Mouse (Mus musculus): ENCODE data around the gene Cldn14. TPM values are rescaled to one million over a fixed set of nuclear protein-coding genes. Genes with fewer than 3 reads are reported as not detected.
"Not testable (repeated sequence)": the region's sequence is repeated elsewhere in the genome, so short reads cannot be mapped to it uniquely, and the experiment has no call there.

The Cldn14 gene
- total RNA-seq (2021): not detected

DNA sequence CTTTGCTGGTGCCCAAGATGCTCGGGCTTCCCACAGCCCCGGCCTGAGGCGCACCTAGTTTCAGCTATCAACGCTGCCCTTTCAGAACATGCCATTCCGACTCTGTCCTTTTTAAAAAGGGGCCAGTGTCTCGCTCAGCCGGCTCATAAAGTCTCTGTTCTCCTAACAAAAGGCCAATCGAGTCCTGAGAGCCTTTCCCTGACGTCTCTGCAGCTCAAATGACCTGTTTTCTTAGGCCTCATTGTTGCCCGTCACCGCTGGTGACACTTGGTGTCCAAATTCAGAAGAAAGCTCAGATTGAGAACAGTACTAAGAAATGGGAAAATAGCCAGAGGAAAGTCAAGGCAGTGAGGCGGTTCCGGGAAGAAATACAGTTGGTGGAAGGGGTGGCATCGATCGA lies at the start of gene Cldn14:
TSS of gene Cldn14 (minus strand) at position 101 of the 400 bp plus-strand sequence.
- DNase-seq: no peak
- intact Hi-C loops (cut with DNase I): no loop called here

- DNase-seq: no peak
- intact Hi-C loops (cut with DNase I): no loop called here
Observed at GRCm38 (mm10) chr16:94055576-94055975, 46.9 kb upstream of the Cldn14 start.

GRCm38 (mm10) chr16:94055176-94055575 lies 46.5 kb upstream of the Cldn14 start:
- DNase-seq: no peak
- intact Hi-C loops (cut with DNase I): no loop called here

GRCm38 (mm10) chr16:94050368-94050767 lies 41.7 kb upstream of the Cldn14 start:
- DNase-seq: no peak
- intact Hi-C loops (cut with DNase I): no loop called here

GRCm38 (mm10) chr16:94044996-94045395 lies 36.4 kb upstream of the Cldn14 start:
- DNase-seq: no peak
- intact Hi-C loops (cut with DNase I): no loop called here

DNA sequence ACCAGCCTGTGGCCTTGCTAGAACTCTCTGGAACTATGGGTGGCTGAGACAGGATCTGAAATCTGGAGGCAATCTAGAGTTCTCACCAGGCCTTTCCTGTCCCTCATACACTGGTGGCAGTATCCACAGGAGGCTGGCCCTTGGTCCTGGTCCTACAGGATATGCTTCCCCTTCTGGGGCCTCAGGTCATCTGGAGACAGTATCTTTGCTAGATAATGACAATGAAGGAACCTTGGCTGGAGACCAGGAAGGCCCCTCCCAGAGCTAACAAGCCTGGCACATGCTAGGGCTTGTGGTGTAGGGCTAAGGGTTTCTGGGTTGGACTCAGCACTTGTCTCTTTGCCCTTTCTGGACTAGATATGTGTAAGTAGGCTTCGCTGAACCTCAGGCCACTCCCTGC lies 35.2 kb upstream of the Cldn14 start:
- intact Hi-C loops (cut with DNase I): no loop called here
- no peak for DNase-seq

DNA sequence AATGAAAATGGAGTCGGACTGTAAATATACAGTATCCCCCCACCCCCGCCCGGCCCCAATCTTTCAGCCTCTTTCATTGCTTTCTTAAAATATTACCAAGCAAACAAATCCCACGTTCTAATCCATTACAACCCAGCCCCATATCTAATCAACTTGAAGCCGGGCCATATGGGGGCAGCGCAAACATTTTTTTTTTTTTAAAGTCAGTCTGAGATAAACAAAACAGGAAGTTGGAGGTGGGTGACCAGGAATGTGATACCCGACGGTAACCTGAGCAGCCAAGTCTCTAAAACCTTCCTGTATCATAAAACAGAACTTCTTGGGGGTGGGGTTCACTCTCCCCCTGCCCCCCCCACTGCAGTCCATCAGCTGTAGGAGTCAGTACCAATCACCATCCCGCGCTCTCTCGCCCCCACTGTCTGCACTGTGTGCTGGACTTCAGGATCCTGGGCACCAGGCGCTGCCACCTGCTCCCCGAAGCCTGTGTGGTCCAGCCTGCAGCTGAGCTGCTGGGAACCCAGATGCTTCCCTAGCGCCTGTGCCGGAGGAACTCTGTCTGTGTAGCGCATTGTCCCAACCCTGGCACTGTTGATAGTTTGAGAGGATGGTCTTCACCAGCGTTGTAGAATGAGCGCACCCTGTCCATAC lies 32.6 kb upstream of the Cldn14 start:
- no peak for DNase-seq
- intact Hi-C loops (cut with DNase I): no loop called here

GRCm38 (mm10) chr16:94040485-94040884 lies 31.8 kb upstream of the Cldn14 start:
- intact Hi-C loops (cut with DNase I): no loop called here
- DNase-seq: no peak

DNA sequence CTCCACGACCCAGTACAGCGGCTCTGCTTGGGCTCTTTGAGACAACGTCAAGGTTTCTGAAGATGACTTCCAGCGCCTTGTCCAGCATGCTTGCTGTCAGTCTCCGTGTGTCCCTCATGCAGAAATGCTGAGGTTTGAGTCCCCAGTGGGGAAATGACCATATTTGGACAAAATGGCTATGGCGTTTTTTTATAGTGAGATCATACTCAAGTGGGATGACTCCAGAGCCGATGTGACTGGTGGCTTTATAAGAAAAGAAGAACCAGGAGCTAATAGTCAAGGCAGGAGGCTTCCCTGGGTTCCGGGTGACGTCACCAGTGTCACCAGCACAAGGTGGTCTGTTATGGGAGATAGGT lies 30.3 kb upstream of the Cldn14 start:
- no peak for DNase-seq
- intact Hi-C loops (cut with DNase I): loop anchor here (1.0 kb wide), 1 partner anchor 219 kb away; no protein-coding TSS in a partner anchor

DNA sequence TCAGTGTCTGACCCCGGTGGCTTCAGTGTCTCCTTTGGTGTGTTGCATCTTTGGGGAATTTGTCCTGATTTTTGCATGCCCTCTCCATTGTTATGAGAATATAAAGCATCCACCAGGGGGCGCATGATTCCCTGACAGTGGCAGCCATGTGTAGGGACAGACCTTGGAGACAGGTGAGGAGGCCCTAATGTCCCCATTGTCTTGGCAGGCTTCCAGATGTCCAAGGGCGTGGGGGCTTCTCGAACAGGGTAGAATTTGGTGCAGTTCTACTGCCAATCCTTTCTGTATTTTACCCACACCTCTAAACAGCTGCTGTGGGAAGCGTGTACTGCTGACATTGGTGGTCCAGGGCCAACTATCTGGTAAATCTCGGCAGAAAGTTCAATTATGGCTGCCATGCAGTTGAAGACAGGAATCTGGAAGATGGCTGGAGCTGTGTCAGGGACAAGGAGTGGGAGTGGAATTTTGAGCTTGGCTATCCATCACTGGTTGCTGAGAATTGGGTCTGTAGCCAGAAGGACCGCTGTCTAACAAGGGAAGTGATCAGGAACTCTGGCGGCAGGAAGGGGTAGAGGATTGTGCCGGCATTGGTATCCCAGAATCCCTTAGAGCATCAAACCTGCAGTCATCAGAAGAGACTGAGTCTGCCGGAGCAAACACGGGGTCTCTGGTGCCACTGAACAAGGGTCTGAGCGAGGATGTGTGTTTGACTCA lies 29.8 kb upstream of the Cldn14 start:
- DNase-seq: peak; percentile 51 to 78
- intact Hi-C loops (cut with DNase I): loop anchor here (1.0 kb wide), 1 partner anchor 220 kb away; no protein-coding TSS in a partner anchor

DNA sequence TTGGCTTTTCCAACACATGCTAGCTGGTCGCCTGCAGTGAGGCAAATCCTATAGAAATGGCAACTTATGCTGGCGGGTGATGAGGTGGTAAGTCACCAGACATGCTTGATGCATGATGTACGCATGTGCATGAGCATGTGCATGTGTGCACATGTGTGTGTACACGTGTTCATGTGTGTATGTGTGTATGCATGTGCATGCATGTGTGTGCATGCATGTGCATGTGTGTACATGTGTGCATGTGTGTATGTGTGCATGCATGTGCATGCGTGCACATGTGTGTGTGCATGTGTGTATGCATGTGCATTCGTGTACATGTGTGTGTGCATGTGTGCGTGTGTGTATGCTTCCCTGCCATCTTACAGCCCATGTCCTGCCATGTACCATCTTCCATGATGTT lies 28.6 kb upstream of the Cldn14 start:
- intact Hi-C loops (cut with DNase I): no loop called here
- DNase-seq: no peak

GRCm38 (mm10) chr16:94034152-94034551 lies 25.5 kb upstream of the Cldn14 start:
- no peak for DNase-seq
- intact Hi-C loops (cut with DNase I): no loop called here

- intact Hi-C loops (cut with DNase I): no loop called here
- DNase-seq: no peak
Observed at GRCm38 (mm10) chr16:94032270-94032669, 23.6 kb upstream of the Cldn14 start.

GRCm38 (mm10) chr16:94023352-94024280 lies 15.0 kb upstream of the Cldn14 start:
- DNase-seq: no peak
- intact Hi-C loops (cut with DNase I): loop anchor here (5.0 kb wide), 1 partner anchor 86 kb away; no protein-coding TSS in a partner anchor

DNA sequence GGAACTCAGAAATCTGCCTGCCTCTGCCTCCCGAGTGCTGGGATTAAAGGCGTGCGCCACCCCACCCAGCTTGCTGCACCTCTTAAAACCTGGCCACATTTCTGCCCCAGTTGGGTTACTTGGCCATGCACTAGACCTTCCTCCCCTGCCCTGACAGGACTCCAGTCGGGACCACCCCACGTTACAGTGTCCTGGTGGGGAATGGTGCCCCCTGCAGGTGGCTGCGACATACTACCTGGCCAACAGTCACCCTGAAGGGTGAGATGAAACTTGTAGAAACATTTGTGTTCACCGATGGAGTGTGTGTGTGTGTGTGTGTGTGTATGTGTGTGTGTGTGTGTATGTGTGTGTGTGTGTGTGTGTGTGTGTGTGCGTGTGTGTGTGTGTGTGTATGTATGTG lies 11.1 kb upstream of the Cldn14 start:
- intact Hi-C loops (cut with DNase I): loop anchor here (5.0 kb wide), 1 partner anchor 82 kb away; no protein-coding TSS in a partner anchor
- not testable (repeated sequence) for DNase-seq

DNA sequence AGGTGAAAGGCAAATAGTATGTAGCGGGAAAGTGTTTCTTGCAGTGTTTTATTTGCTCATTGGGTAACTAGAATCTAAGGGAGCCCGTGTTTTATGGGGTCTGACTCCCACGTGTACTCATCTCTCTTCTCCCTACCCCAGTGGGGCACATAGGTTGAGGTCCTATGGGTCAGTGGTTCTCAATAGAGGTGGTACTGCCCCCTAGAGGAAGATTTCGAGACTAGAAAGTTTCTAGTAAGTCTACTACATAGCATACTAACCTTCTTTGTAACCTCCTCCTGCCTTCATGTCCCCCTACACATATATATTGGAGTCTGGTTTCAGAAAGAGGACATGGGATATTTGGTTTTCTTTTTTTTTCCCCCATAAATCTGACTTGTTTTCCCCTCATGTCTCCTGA lies 9.3 kb upstream of the Cldn14 start:
- intact Hi-C loops (cut with DNase I): no loop called here
- no peak for DNase-seq

DNA sequence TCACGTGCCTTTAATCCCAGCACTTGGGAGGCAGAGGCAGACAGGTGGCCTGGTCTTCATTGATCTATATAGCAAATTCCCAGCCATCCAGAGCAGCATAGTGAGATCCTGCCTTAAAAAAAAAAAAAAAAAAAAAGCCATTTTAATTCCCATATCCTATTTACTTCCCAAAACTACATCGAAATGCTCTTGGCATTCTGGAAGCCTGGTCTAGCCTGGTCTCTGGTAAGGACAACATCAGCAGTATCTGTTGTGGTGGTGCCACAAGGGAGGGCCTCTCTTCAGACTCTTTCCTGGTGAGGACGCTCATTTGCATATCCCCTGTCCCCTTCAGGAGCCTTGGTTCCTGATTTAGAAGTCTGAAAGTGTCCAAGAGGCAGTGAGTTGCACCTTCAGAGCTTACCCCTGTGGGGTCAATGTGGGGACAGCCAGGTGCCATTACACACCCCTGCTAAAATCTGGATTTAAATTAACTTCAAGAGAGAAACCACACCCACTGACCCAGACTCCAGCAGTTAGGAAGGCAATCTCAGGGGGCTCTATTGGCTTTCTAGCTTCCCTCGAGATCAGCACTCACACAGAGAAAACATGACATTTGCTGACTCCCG lies 6.0 kb upstream of the Cldn14 start:
- intact Hi-C loops (cut with DNase I): no loop called here
- no peak for DNase-seq

- intact Hi-C loops (cut with DNase I); DNase-seq: not testable (repeated sequence)
Observed at GRCm38 (mm10) chr16:94013328-94014086, 4.9 kb upstream of the Cldn14 start.

GRCm38 (mm10) chr16:94011224-94011623 lies 2.6 kb upstream of the Cldn14 start:
- DNase-seq: no peak
- intact Hi-C loops (cut with DNase I): no loop called here

DNA sequence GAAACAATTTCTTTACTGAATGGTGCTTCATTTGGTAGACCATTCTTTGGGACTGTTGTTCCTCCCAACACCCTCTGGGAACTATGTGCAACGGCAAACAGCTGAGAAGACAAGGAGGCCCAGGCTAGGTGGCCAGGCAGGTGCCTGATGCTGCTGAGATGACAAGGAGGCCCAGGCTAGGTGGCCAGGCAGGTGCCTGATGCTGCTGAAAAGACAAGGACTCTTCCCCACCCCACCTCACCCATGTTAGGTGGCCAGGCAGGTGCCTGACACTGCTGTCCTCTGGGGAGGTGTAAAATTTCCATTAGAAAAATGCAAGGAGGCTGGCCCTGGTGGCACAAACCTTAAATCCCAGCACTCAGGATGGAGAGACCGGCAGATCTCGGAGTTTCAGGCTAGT lies 2.0 kb upstream of the Cldn14 start:
- intact Hi-C loops (cut with DNase I): no loop called here
- no peak for DNase-seq
